Mouse (Mus musculus) embryonic facial prominence, embryonic 15.5 days (tissue): ENCODE results near the gene Olfr1012. TPM values are rescaled to one million over a fixed set of nuclear protein-coding genes. Genes with fewer than 3 reads are reported as not detected.
"Not testable (repeated sequence)": the region's sequence is repeated elsewhere in the genome, so short reads cannot be mapped to it uniquely, and the experiment has no call there.

Experiments used
- ATAC-seq: fragments of 200-750 bp; cut with Nextera tagmentation; 2 replicates; pipeline ENCODE4 v1.8.0; 2017; ENCODE audit warnings: low read depth, moderate TSS enrichment; ENCODE audit not compliant: insufficient number of reproducible peaks, low FRiP score, low TSS enrichment
- H3K27ac ChIP-seq: fragments of 300-500 bp; sonication (generic); replicated peaks from 2 replicates; pipeline ENCODE4 v1.5.1; 2015; ENCODE audit warnings: mild to moderate bottlenecking, inconsistent platforms
- H3K27me3 ChIP-seq: fragments of 300-500 bp; sonication (generic); 2 replicates; pipeline ENCODE4 v1.6.1; 2015; ENCODE audit warnings: inconsistent platforms
- H3K36me3 ChIP-seq: fragments of 300-500 bp; sonication (generic); 2 replicates; pipeline ENCODE4 v1.6.1; 2015; ENCODE audit warnings: mild to moderate bottlenecking, inconsistent platforms
- H3K4me1 ChIP-seq: fragments of 300-500 bp; sonication (generic); 2 replicates; pipeline ENCODE4 v1.6.1; 2015; ENCODE audit warnings: inconsistent platforms
- H3K4me2 ChIP-seq: fragments of 300-500 bp; sonication (generic); replicated peaks from 2 replicates; pipeline ENCODE4 v1.6.1; 2015; ENCODE audit warnings: mild to moderate bottlenecking, inconsistent platforms
- H3K4me3 ChIP-seq: fragments of 300-500 bp; sonication (generic); replicated peaks from 2 replicates; pipeline ENCODE4 v1.5.1; 2015; ENCODE audit warnings: mild to moderate bottlenecking, inconsistent platforms
- H3K9ac ChIP-seq: fragments of 300-500 bp; sonication (generic); 2 replicates; pipeline ENCODE4 v1.6.1; 2015; ENCODE audit warnings: inconsistent platforms
- H3K9me3 ChIP-seq: fragments of 300-500 bp; sonication (generic); replicated peaks from 2 replicates; pipeline ENCODE4 v1.6.1; 2016; ENCODE audit warnings: inconsistent platforms
- WGBS: fragments of 180-500 bp; shearing (Covaris S2); methylation state at CpG from one replicate; pipeline ENCODE4 v1.1.7; 2015; 5-methylcytosine and 5-hydroxymethylcytosine counted together
- polyA plus RNA-seq: library from polyadenylated mRNA; unstranded; fragments of >200 nt; fragmentation: Nextera tagmentation; extraction: Ambion mirVana; gene quantifications from 2 replicates; pipeline ENCODE4 v1.2.1, GENCODE M21; 2015

Olfr1012 gene
- polyA plus RNA-seq = 0.25 TPM in 1 of 2 replicates, not detected in the other

- H3K9me3 ChIP-seq = no peaks in the 10 kb centered on the region
- 71% methylated on average over 1 of the region's 1 CpGs for WGBS
- no peak within 1 kb of the TSS for H3K4me3 ChIP-seq
- H3K4me1 ChIP-seq = no peaks in the 10 kb centered on the region
- no peak for ATAC-seq
- H3K4me2 ChIP-seq = no peak within 1 kb of the TSS
- no peaks in the 10 kb centered on the region for H3K36me3 ChIP-seq
- H3K27me3 ChIP-seq = no peaks in the 10 kb centered on the region
- H3K27ac ChIP-seq = no peak within 1 kb of the TSS
- no peak within 1 kb of the TSS for H3K9ac ChIP-seq
Observed at GRCm38 (mm10) chr2:85762666-85763065, at the start of gene Olfr1012. Gene Olfr1012, minus strand, starts transcription at chr2:85762766.

GRCm38 (mm10) chr2:85804501-85804900 lies 41.9 kb upstream of the Olfr1012 start:
- no peak for ATAC-seq

GRCm38 (mm10) chr2:85802444-85802843 lies 39.9 kb upstream of the Olfr1012 start, which contains the start of gene Olfr1016:
Gene Olfr1016, minus strand, starts transcription at chr2:85802544.
- Histone ChIP-seq H3K4me3 (no peak within 1 kb of the TSS), H3K36me3 (no peaks in the 10 kb centered on the region), H3K4me2 (no peak within 1 kb of the TSS), H3K27me3 (no peaks in the 10 kb centered on the region), H3K9ac (no peak within 1 kb of the TSS), H3K27ac (no peak within 1 kb of the TSS), H3K9me3 (no peaks in the 10 kb centered on the region), H3K4me1 (no peaks in the 10 kb centered on the region)
- 89% methylated on average over 2 of the region's 2 CpGs for WGBS
- ATAC-seq = no peak

More at GRCm38 (mm10) chr2:85804501-85804900, 41.9 kb upstream of the Olfr1012 start:
- H3K4me3 ChIP-seq = no peak overlapping the region
- H3K36me3 ChIP-seq = no peaks in the 10 kb centered on the region
- no peak overlapping the region for H3K27ac ChIP-seq
- H3K4me2 ChIP-seq = no peak overlapping the region
- H3K9ac ChIP-seq = no peak overlapping the region
- H3K9me3 ChIP-seq = no peaks in the 10 kb centered on the region
- no peaks in the 10 kb centered on the region for H3K27me3 ChIP-seq
- WGBS = 46% methylated on average over 4 of the region's 4 CpGs
- no peaks in the 10 kb centered on the region for H3K4me1 ChIP-seq

- Histone ChIP-seq H3K4me1 (no peaks in the 10 kb centered on the region), H3K27ac (no peak overlapping the region), H3K4me2 (no peak overlapping the region), H3K9ac (no peak overlapping the region), H3K9me3 (no peaks in the 10 kb centered on the region), H3K4me3 (no peak overlapping the region), H3K36me3 (no peaks in the 10 kb centered on the region), H3K27me3 (no peaks in the 10 kb centered on the region)
- 43% methylated on average over 2 of the region's 2 CpGs for WGBS
- no peak for ATAC-seq
Observed at GRCm38 (mm10) chr2:85792331-85792730, 29.8 kb upstream of the Olfr1012 start.

GRCm38 (mm10) chr2:85781717-85782116 lies 19.2 kb upstream of the Olfr1012 start, which contains the start of gene Olfr1015:
Gene Olfr1015, plus strand, starts transcription at chr2:85782017.
- H3K9ac ChIP-seq = no peak within 1 kb of the TSS
- H3K27ac ChIP-seq = no peak within 1 kb of the TSS
- H3K36me3 ChIP-seq = no peaks in the 10 kb centered on the region
- no peaks in the 10 kb centered on the region for H3K9me3 ChIP-seq
- no peak within 1 kb of the TSS for H3K4me2 ChIP-seq
- ATAC-seq = no peak
- H3K27me3 ChIP-seq = no peaks in the 10 kb centered on the region
- H3K4me3 ChIP-seq = no peak within 1 kb of the TSS
- H3K4me1 ChIP-seq = no peaks in the 10 kb centered on the region

- no peaks in the 10 kb centered on the region for H3K9me3 ChIP-seq
- H3K36me3 ChIP-seq = no peaks in the 10 kb centered on the region
- ATAC-seq = no peak
- no peak within 1 kb of the TSS for H3K27ac ChIP-seq
- no peaks in the 10 kb centered on the region for H3K27me3 ChIP-seq
- H3K4me1 ChIP-seq = no peaks in the 10 kb centered on the region
- no peak within 1 kb of the TSS for H3K4me3 ChIP-seq
- no peak within 1 kb of the TSS for H3K9ac ChIP-seq
- no peak within 1 kb of the TSS for H3K4me2 ChIP-seq
Observed at GRCm38 (mm10) chr2:85772413-85772812, 9.8 kb upstream of the Olfr1012 start, which contains the start of gene Olfr1014. Gene Olfr1014, plus strand, starts transcription at chr2:85772713.

GRCm38 (mm10) chr2:85766798-85767197 lies 4.2 kb upstream of the Olfr1012 start, which contains the start of gene Olfr1013:
Gene Olfr1013, plus strand, starts transcription at chr2:85767098.
- no peak within 1 kb of the TSS for H3K9ac ChIP-seq
- no peak for ATAC-seq
- H3K36me3 ChIP-seq = no peaks in the 10 kb centered on the region
- H3K4me3 ChIP-seq = no peak within 1 kb of the TSS
- no peak within 1 kb of the TSS for H3K4me2 ChIP-seq
- no peaks in the 10 kb centered on the region for H3K9me3 ChIP-seq
- H3K27me3 ChIP-seq = no peaks in the 10 kb centered on the region
- H3K27ac ChIP-seq = no peak within 1 kb of the TSS
- H3K4me1 ChIP-seq = no peaks in the 10 kb centered on the region

GRCm38 (mm10) chr2:85753822-85754221 lies 8.7 kb downstream of the Olfr1012 start:
- Histone ChIP-seq H3K4me3 (no peak overlapping the region), H3K4me2 (no peak overlapping the region), H3K4me1 (no peaks in the 10 kb centered on the region), H3K9ac (no peak overlapping the region), H3K27me3 (no peaks in the 10 kb centered on the region), H3K36me3 (no peaks in the 10 kb centered on the region), H3K27ac (no peak overlapping the region), H3K9me3 (no peaks in the 10 kb centered on the region)
- no peak for ATAC-seq
- WGBS = 74% methylated on average over 4 of the region's 4 CpGs

GRCm38 (mm10) chr2:85725793-85726192 lies 36.8 kb downstream of the Olfr1012 start:
- H3K4me3 ChIP-seq = no peak overlapping the region
- 16% methylated on average over 3 of the region's 3 CpGs for WGBS
- no peaks in the 10 kb centered on the region for H3K27me3 ChIP-seq
- no peak overlapping the region for H3K9ac ChIP-seq
- no peaks in the 10 kb centered on the region for H3K36me3 ChIP-seq
- no peak overlapping the region for H3K27ac ChIP-seq
- no peaks in the 10 kb centered on the region for H3K9me3 ChIP-seq
- H3K4me2 ChIP-seq = no peak overlapping the region
- no peak for ATAC-seq
- no peaks in the 10 kb centered on the region for H3K4me1 ChIP-seq

- Histone ChIP-seq H3K27me3 (no peaks in the 10 kb centered on the region), H3K9ac (no peak within 1 kb of the TSS), H3K36me3 (no peaks in the 10 kb centered on the region), H3K4me1 (no peaks in the 10 kb centered on the region), H3K4me3 (no peak within 1 kb of the TSS), H3K27ac (no peak within 1 kb of the TSS), H3K4me2 (no peak within 1 kb of the TSS), H3K9me3 (no peaks in the 10 kb centered on the region)
- 84% methylated on average over 1 of the region's 1 CpGs for WGBS
- no peak for ATAC-seq
Observed at GRCm38 (mm10) chr2:85715119-85715518, 47.4 kb downstream of the Olfr1012 start, which contains the start of gene Olfr1009. Gene Olfr1009, plus strand, starts transcription at chr2:85715419.

GRCm38 (mm10) chr2:85711159-85711558 lies 51.4 kb downstream of the Olfr1012 start:
- ATAC-seq = no peak
- Histone ChIP-seq H3K4me1 (no peaks in the 10 kb centered on the region), H3K9ac (no peak overlapping the region), H3K36me3 (no peaks in the 10 kb centered on the region), H3K4me2 (no peak overlapping the region), H3K4me3 (no peak overlapping the region), H3K9me3 (no peaks in the 10 kb centered on the region), H3K27ac (no peak overlapping the region), H3K27me3 (no peaks in the 10 kb centered on the region)
- WGBS = 34% methylated on average over 1 of the region's 1 CpGs

- not testable (repeated sequence) for ATAC-seq, H3K27ac ChIP-seq
Observed at GRCm38 (mm10) chr2:85710680-85711079, 51.9 kb downstream of the Olfr1012 start.

More at GRCm38 (mm10) chr2:85710680-85711079, 51.9 kb downstream of the Olfr1012 start:
- H3K4me1 ChIP-seq, H3K9me3 ChIP-seq, H3K4me3 ChIP-seq, H3K27me3 ChIP-seq, H3K9ac ChIP-seq, H3K4me2 ChIP-seq, H3K36me3 ChIP-seq: not testable (repeated sequence)
- WGBS = 83% methylated on average over 2 of the region's 2 CpGs
